Mouse (Mus musculus): Measurements from ENCODE around the gene Defb23. TPM values are rescaled to one million over a fixed set of nuclear protein-coding genes. Genes with fewer than 3 reads are reported as not detected.
"Not testable (repeated sequence)": the region's sequence is repeated elsewhere in the genome, so short reads cannot be mapped to it uniquely, and the experiment has no call there.

Gene Defb23
- total RNA-seq, 2 experiments from 2014 or later = not detected

DNA sequence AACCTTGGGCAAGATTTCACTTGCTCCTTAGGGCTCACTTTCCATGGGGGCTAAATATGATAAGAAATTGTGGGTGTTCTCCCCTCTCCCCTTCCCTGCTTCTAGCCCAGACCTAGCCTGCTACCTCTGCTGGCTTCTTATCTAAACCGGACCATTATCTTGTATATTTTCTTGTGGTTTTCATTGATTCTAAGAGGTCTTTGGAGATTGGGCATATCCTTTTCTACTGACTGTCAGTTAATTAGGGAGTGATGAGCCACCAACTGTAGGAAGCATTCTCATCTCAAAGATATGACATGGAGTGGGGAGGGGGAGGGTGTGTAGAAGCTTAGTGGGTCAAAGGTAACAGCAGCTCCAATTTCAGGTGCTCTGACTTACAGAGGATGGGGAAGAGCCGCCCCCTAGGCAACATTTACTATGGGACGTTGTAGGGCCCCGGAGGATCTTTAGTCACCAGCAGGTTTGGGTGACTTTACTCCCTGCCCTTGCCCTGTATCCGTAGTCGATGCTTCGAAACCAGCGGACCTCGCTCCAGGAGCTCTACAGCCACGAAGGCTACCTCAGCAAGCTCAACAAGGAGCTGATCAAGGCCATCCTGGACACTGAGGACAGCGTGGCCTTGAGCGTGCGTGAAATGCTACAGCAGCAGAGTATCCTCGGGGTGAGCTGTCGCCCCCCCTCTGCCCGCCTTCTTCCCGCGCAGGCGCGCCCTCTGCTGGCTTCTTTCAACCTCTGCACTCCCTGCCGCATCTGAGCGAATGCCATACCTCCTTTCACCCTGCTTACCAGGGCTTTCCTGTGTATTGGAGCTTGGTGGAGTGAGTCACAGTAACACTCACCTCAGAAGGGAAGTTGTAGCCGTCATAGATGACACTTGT, 27.2 kb downstream of the Defb23 start:
- peak; percentile 86 to 89 for DNase-seq (ENCODE audit: low spot score in 2 of 2)

DNA sequence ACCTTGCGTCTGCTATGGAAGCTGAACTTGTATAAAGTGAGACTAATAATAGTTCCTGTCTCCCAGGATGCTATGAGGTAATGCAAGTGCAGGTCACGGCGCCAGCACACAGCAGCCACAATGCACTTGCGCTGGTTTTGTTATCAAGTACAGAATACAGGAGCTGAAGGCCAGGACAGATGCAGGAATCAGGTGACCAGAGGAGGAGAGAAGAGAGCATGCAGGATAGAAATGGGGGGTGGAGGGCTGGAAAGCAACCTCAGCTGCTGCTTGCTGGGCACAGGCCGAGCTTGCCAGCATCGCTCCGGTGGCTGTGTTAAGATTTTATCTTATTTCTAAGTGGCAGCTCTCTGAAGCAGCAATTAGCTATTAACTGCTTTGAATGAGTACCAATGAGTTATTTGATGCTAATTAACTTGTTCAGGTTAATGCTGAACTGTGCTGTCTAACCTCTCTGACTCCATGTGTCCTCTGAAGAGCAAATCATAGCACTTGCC, 28.0 kb downstream of the Defb23 start:
- no peak for DNase-seq (ENCODE audit: low spot score in 2 of 2)

DNA sequence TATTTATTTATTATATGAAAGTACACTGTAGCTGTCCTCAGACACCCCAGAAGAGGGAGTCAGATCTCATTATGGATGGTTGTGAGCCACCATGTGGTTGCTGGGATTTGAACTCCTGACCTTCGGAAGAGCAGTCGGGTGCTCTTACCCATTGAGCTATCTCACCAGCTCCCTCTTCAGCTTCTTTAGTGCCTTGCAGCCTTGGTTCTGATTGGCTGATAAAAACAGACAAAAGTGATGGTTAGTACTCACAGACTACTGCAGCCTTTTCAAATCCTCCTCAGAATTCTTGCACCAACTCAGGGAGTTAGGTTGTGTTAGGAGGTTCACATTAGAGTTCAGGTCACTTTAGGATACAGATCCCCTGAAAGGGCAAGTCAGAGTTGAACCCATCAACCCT, 35.9 kb downstream of the Defb23 start:
- DNase-seq (ENCODE audit: low spot score in 2 of 2) = not testable (repeated sequence)

DNA sequence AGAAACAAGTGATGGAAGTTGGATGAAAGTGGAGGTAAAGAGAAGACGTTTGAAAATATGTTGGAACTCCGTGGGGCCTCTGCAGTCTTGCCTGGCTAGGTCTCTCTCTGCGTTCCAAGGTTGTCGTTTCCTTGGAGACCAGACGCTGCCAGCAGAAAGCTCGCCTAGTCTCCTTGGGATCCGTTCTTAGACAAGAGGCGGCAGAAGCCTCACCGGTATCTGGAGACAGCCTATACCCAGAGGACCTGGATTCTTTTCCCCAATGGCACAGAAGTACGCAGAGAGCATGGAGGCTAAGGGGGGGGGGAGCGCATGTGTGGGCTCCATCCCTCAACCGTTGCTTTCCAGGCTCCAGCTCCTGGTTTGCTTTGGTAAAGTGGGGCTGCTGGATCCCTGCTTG, 36.9 kb downstream of the Defb23 start:
- DNase-seq (ENCODE audit: low spot score in 2 of 2) = peak; percentile 36 to 48

DNA sequence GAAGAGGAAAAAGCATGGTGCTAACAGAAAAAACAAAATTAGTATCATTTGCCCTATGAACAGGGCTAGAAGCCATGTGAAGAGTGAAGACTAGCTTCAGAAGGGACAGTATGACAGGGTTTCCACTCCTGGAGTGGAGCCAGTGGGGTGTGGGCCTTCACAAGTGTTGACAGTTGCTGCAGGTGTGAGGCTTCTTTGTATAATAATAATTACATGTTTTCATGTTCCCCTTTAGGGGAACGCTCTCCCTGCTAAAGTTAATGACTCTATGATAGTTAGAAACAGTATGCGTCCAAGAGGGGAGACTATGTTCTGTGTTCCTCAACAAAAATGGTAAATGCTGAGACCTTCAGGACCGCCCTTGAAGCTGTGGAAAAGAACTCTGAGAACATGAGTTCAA, 48.6 kb downstream of the Defb23 start:
- no peak for DNase-seq (ENCODE audit: low spot score in 2 of 2)

DNA sequence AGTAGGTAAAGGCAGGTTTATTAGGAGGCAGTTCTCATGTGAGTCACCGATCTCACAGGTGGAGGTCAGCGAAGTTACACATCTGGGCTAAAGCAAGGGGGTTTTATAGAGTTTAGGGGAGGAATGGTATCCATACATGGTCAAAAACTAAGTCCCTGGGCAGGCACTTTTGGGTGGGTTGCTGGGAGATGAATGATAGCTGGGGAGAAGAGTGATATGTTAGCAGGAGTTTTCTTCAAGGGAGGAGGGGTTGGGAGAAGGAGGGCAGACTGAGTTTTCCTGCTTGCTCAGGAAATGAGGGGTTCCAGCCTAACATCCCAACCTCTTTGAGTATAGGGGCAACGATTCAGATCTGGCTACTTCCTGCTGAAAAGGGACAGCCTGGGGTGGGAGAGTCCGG, 49.1 kb downstream of the Defb23 start, which contains the start of gene 6820408C15Rik:
Gene 6820408C15Rik (plus strand): TSS at position 301 of the 400 bp plus-strand sequence.
- DNase-seq (ENCODE audit: low spot score in 2 of 2) = no peak

DNA sequence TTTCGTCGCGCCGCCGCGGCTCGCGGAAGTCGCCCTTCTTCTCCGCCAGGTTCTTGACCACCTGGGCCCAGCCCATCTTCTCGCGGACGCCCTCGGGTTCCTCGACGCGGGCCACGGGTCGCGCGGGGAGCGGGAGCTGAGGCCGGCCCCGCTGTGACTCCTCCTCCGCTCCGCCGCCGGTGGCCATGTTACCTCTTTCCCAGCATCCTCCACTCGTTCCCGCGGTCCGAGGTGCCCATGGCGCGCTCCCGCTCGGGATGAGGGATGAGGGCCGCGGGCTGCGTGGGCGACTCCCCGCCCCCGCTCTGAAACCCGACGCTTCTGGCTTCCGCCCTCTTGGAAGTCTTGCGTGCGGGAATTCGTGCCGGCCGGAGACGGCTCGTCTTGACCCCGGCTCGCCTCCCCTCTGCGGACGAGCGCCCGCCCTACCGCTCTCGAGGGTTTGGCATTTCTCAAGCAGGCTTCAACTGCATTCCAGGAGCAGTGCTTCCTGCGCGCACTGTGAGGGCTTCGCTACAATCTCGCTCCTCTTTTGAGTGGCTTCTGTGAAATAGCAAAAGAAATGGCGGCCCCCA, 49.7 kb downstream of the Defb23 start, which contains the start of gene Zcchc3:
Gene Zcchc3 (minus strand): TSS at position 437 of the 575 bp plus-strand sequence.
- DNase-seq (ENCODE audit: low spot score in 2 of 2) = peak; percentile 80 to 86

DNA sequence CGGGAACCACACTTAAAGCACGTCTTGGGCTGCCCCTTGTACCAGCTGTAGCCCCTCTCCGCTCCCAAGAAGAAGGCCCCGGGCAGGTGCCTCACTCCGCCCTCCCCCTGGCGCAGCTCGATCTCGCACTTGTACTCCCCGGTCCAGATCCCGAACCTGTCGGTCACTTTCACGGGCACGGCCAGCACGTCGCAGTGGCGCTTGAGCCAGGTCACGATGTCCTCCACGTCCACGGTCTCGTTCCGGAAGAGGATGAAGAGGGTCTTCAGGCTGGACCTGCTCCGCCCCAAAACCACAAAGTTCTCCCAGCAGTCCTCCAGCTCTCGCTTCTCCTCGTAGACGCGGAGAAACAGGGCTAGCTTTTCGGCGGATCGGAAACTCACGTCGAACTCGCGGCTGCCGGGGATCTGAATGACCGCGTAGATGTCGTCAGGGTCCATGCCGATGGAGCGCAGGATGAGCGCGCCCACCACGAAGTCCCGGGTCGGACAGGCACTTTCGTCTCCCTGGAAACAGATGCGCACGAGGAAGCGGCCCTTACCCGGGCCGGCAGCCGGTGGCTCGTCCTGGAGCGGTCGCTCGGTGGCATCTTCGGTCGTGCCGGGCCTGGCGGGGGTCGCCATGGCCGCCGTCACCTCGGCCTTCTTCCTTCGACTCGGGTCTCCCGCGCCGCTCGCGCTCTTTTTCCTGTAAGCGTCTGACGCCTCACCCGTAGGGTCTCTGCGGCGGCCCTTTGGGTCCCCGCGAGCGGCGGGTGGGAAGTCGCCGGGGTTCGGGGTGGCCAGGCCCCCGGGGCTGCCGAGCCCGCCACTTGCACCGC, 50.4 kb downstream of the Defb23 start:
- DNase-seq (ENCODE audit: low spot score in 2 of 2) = peak; percentile 11 to 32

DNA sequence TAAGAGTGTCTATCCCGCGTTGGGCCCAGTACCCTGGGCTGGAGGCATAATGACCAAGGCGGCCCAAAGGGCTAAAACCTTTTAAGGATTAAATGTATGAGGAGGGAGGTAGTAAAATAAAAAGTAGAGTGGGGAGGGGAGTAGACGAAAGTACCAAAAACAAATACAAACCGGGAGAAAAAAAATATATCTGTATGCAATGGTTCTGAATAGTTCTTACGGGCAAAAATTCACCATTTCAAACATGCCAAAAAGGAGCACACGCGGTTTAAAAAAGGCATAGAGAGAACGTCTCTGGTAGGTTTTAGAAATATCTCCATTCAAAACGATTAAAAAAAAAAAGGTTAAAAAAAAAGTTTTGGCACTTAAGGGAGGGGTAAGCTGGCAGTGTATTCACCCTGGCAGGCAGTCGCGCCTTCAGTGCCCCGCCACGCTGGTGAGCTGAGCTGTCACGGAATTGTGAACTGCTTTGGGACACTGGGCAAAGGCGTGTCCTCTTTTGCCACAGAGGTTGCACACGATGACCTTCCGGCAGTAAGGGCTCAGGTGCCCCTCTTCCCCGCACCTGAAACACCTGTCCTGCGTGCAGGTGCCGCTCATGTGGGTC, 51.2 kb downstream of the Defb23 start:
- no peak for DNase-seq (ENCODE audit: low spot score in 2 of 2)

DNA sequence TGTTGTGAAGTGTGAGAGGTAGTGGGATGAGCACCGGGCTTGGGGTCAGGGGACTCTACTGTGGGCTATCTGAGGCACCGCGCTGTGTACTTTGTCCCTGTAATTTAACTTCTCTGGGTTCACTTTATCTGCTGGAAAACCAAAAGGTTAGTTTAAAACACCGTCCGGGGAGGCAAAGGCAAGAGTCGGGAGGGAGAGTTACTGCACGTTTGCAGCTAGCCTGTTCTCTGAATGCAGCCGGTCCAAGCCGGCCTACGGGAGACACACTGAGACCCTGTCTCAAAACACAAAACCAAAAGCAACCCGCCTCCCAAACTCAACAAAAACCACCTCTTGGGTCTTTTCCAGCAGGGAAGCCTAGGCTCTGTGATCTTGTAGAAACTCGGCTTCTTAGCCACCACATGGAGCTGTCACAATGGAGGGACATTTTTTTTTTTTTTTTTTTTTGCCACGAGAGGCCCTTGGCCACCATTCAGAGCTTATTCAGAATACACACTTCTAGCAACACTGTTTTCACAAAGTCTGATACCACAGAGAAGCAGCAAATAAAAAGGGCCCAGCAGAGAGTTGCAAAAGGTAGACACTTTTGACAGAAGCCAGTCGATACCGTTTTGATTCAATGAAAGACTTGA, 51.8 kb downstream of the Defb23 start:
- no peak for DNase-seq (ENCODE audit: low spot score in 2 of 2)

DNA sequence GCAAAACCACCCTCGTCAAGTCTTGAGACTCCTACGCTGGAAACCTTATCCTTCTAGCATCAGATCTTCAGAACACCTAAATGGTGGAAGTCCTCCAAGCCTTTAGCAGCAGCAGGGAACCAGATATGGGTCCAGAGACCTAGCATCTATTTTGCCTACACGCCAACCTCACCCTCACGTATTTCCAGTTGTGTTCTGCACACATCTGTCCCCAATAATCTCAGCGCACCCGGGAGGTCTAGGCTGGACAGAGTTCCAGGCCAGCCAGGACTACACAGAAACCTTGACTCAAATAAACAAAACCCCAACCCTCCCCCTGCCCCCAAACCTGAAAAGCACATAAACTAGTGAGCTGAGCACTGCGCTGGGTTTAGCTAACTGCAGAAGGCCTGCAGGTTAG, 52.9 kb downstream of the Defb23 start:
- DNase-seq (ENCODE audit: low spot score in 2 of 2) = no peak

DNA sequence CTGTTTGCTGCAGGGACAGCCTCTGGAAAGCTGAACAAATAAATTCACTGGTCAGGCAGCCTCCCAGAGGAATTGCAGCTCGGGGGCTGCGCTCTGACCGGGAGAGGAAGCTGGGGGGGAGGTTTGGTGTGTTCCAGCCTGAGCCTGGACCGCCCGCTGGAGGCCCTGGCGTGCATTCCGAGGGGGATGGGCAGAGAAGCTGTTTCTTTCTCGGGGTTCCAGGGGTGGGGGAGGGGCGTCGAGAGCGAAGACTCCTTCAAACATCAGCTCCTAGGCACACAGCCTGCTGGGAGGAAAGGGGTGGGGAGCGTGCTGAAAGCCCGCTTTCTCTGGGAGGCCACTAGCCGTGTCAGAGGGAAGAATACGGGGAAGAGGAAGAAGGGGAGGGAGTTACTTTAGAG, 53.4 kb downstream of the Defb23 start:
- peak; percentile 56 to 68 for DNase-seq (ENCODE audit: low spot score in 2 of 2)

DNA sequence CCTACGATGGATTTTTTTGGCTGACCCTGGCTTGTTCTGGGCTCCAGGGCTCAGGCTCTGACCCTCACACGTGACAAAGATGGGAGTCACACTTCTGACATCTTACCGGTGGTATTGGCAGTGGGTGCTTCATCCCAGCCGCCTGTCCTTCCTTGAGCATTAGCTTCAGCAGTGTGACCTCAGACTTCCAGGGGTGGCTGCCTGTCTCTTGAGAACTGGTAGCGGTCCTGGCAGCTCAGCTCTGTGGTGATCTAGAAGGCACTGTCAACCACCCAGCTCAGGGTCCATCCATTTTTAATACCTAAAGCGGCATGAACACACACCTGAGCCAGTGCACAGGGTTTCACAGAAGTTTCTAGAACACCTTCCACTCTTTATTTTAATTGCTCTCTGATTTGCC, 54.6 kb downstream of the Defb23 start:
- DNase-seq (ENCODE audit: low spot score in 2 of 2) = no peak

Other genes with a start within 250 kb of the Defb23 start
- 100 to 1,000 TPM in 1 of 2 experiments, 10 to 100 TPM in 1; 96.9 to 100 TPM for gene Csnk2a1, start 237.8 kb downstream of the Defb23 start, total RNA-seq (2021)
- 10 to 100 TPM; 49.2 to 52.6 TPM for gene Tbc1d20, start 170.8 kb downstream of the Defb23 start, total RNA-seq (2021)
- gene Rbck1, start 132.0 kb downstream of the Defb23 start, total RNA-seq (2021) = 100 to 1,000 TPM; 106 to 107 TPM
- gene Trib3, start 120.6 kb downstream of the Defb23 start, total RNA-seq (2021) = under 1 TPM; 0.59 to 0.70 TPM
- 100 to 1,000 TPM in 1 of 2 experiments, 10 to 100 TPM in 1; 96.7 to 104 TPM for gene Nrsn2, start 88.0 kb downstream of the Defb23 start, total RNA-seq (2021)
- gene Sox12, start 66.6 kb downstream of the Defb23 start, total RNA-seq (2021) = 10 to 100 TPM; 11.8 to 15.9 TPM
- gene Zcchc3, start 49.6 kb downstream of the Defb23 start, total RNA-seq (2021) = 1 to 10 TPM; 9.4 TPM
- gene 6820408C15Rik, start 49.0 kb downstream of the Defb23 start, total RNA-seq (2021) = 1 to 10 TPM; 1.6 to 2.1 TPM
- not detected for gene Defb20, start 12.4 kb upstream of the Defb23 start, total RNA-seq (2021)
- gene Defb22, start 25.5 kb upstream of the Defb23 start, total RNA-seq (2021) = not detected
- gene Defb26, start 47.1 kb upstream of the Defb23 start, total RNA-seq (2021) = not detected
- not detected for gene Defb28, start 53.6 kb upstream of the Defb23 start, total RNA-seq (2021)
- not detected for gene Defb29, start 75.5 kb upstream of the Defb23 start, total RNA-seq (2021)
- not detected for gene Gm17416, start 104.7 kb upstream of the Defb23 start, total RNA-seq (2021)
- not detected for gene Defb21, start 108.1 kb upstream of the Defb23 start, total RNA-seq (2021)
- gene Defb19, start 115.7 kb upstream of the Defb23 start, total RNA-seq (2021) = not detected
- gene Defb45, start 134.8 kb upstream of the Defb23 start, total RNA-seq (2021) = not detected
- gene Defb36, start 139.7 kb upstream of the Defb23 start, total RNA-seq (2021) = not detected
- not detected for gene Defb25, start 158.4 kb upstream of the Defb23 start, total RNA-seq (2021)
- under 1 TPM; 0.72 to 0.94 TPM for gene Rem1, start 162.3 kb upstream of the Defb23 start, total RNA-seq (2021)
- 10 to 100 TPM; 73.4 to 79.2 TPM for gene H13, start 204.8 kb upstream of the Defb23 start, total RNA-seq (2021)
- 10 to 100 TPM; 14.1 to 17.5 TPM for gene Mcts2, start 222.4 kb upstream of the Defb23 start, total RNA-seq (2021)

All from left cerebral cortex, adult 18-20 months (tissue).